Mouse (Mus musculus) c-Kit-positive CD71-positive TER-119-negative erythroid progenitor cells, embryonic 14.5 days (primary cell): ENCODE data around the gene Zfp386.

Experiments used
- DNase-seq: peaks from one replicate; pipeline ENCODE4 v3.0.0-alpha.2; 2013; ENCODE audit warnings: low read depth

Gene Zfp386

GRCm38 (mm10) chr12:116094765-116095555 lies 47.4 kb downstream of the Zfp386 start:
- DNase-seq = no peak

DNA sequence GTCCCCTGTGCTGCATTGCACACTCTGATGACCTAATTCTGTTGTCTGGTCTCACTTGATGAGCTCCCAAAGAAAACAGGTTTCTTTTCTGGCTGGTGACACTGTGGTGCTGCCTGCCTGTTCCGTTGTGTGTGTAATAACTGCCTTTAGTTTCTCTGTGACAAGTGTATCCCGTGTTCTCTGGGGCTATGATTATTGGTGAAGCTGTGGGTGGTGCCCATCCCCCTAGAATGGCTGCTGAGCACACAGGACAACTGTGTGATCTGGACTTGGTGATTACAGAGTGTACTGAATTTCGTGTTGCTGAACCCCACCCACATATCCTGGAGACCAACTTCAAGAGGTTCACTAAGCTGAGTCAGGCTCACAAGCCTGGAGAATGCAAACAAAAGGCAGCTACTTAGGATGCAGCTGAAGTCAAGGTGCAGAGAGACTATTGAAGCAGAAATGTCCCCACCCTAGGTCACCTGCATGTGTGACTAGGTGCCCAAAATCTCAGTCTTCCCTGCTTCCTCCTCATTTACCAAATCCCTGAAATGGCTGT lies 48.9 kb downstream of the Zfp386 start:
- DNase-seq = no peak

- no peak for DNase-seq
Observed at GRCm38 (mm10) chr12:116097166-116097565, 49.6 kb downstream of the Zfp386 start.

DNA sequence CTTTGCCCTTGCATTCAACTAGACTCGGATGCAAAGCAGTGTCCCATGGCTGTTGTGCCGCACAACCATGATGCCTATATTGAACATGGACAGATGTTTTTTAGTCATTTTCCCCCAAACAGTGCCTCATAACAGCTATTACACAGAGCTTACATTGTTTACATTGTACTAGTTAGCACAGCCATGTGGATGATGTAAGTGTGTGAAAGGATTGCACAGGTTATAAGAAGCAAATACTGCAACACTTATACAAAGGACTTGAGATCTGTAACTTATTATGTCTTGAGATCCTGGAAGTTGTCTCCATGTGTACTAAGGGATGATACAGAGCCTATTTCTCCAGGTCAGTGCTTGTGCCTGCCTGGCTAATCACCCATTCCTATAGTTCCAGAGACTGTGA lies 54.4 kb downstream of the Zfp386 start:
- no peak for DNase-seq

DNA sequence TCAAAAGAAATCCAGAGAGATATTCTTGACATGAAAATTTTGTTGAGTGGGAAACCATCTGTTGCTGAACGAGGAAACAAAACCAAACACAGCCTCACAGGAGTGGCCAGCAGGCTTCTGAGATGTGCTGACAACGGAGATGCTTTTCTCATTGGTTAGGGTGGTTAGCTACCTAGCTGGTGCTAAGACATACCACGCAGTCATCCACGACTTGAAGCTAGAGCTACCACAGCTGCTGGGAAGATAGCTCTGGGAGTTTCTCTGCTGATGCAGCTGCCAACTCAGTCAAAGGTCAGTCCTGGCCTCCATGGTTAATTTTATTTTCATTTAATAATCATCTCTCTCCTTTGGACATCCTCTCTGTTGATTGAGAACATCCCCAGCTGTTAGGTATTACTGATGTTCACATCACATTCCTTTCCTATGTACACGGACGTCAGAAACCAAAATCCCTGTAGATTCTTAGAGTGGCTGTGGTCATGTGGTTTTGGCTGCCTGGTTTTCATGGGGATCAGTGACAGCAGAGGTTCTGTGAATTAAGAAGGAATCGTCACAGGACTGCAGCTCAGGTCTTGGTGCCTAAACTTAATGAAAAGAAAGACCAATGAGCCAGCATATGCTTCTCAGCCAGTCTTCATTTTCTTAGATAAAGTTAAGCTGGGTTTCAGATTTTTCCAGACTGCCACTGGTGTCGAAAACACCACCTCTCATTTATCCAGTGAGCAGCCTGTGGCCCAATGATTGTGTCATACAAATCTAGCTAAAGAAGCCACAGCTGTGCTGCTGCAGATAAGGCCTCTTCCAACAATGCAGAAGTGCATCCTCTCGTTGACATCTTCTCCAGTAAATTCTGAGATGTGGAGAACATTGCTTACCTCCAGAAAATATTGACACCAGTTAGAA lies 62.2 kb downstream of the Zfp386 start:
- no peak for DNase-seq

GRCm38 (mm10) chr12:116111007-116111694 lies 63.6 kb downstream of the Zfp386 start:
- DNase-seq = no peak
